Mouse (Mus musculus): ENCODE results near the gene Uspl1.
A peak's percentile ranks its signal among the peaks of the same experiment; 100 is the strongest.

The Uspl1 gene

GRCm38 (mm10) chr5:149168816-149169215, 15.3 kb upstream of the Uspl1 start:
- DNase-seq = no peak

- DNase-seq = no peak
These were observed 13.1 kb upstream of the Uspl1 start for GRCm38 (mm10) chr5:149170841-149171588.

- DNase-seq = no peak
These were observed 11.9 kb upstream of the Uspl1 start for GRCm38 (mm10) chr5:149172246-149172645.

- no peak for DNase-seq
These were observed 9.6 kb upstream of the Uspl1 start for GRCm38 (mm10) chr5:149174527-149174926.

GRCm38 (mm10) chr5:149175736-149176135, 8.4 kb upstream of the Uspl1 start:
- DNase-seq = no peak

GRCm38 (mm10) chr5:149178095-149178494, 6.1 kb upstream of the Uspl1 start:
- no peak for DNase-seq

- DNase-seq = no peak
These were observed 4.3 kb upstream of the Uspl1 start for GRCm38 (mm10) chr5:149179826-149180225.

GRCm38 (mm10) chr5:149182186-149182870, 1.8 kb upstream of the Uspl1 start:
- no peak for DNase-seq

- DNase-seq = no peak
These were observed 1.0 kb upstream of the Uspl1 start for GRCm38 (mm10) chr5:149183122-149183521.

- DNase-seq = no peak
These were observed 438 bp upstream of the Uspl1 start for GRCm38 (mm10) chr5:149183721-149184103.

- DNase-seq = peak; percentile 68
These were observed 665 bp downstream of the Uspl1 start for GRCm38 (mm10) chr5:149184844-149185186.

- no peak for DNase-seq
These were observed 1.7 kb downstream of the Uspl1 start for GRCm38 (mm10) chr5:149185806-149186205.

GRCm38 (mm10) chr5:149190160-149190559, 6.0 kb downstream of the Uspl1 start:
- no peak for DNase-seq

- DNase-seq = no peak
These were observed 12.5 kb downstream of the Uspl1 start for GRCm38 (mm10) chr5:149196611-149197010.

- no peak for DNase-seq
These were observed 14.6 kb downstream of the Uspl1 start for GRCm38 (mm10) chr5:149198782-149199181.

- peak; percentile 38 for DNase-seq
These were observed 18.8 kb downstream of the Uspl1 start for GRCm38 (mm10) chr5:149202941-149203340.

- no peak for DNase-seq
These were observed 19.7 kb downstream of the Uspl1 start for GRCm38 (mm10) chr5:149203796-149204375.

- DNase-seq = no peak
These were observed 20.7 kb downstream of the Uspl1 start for GRCm38 (mm10) chr5:149204822-149205221.

- DNase-seq = no peak
These were observed 21.1 kb downstream of the Uspl1 start for GRCm38 (mm10) chr5:149205265-149205664.

GRCm38 (mm10) chr5:149206286-149206685, 22.1 kb downstream of the Uspl1 start:
- no peak for DNase-seq

- DNase-seq = no peak
These were observed 23.5 kb downstream of the Uspl1 start for GRCm38 (mm10) chr5:149207661-149208060.

- no peak for DNase-seq
These were observed 24.6 kb downstream of the Uspl1 start for GRCm38 (mm10) chr5:149208776-149209175.

- DNase-seq = no peak
These were observed 25.2 kb downstream of the Uspl1 start for GRCm38 (mm10) chr5:149209328-149209727.

GRCm38 (mm10) chr5:149211041-149211440, 26.9 kb downstream of the Uspl1 start:
- no peak for DNase-seq
